Mouse (Mus musculus) kidney, adult 11 months (tissue): ENCODE measurements around the gene Tmem101.

Experiments
- DNase-seq: peaks from one replicate; pipeline ENCODE4 v3.0.0; 2022

Gene Tmem101

DNA sequence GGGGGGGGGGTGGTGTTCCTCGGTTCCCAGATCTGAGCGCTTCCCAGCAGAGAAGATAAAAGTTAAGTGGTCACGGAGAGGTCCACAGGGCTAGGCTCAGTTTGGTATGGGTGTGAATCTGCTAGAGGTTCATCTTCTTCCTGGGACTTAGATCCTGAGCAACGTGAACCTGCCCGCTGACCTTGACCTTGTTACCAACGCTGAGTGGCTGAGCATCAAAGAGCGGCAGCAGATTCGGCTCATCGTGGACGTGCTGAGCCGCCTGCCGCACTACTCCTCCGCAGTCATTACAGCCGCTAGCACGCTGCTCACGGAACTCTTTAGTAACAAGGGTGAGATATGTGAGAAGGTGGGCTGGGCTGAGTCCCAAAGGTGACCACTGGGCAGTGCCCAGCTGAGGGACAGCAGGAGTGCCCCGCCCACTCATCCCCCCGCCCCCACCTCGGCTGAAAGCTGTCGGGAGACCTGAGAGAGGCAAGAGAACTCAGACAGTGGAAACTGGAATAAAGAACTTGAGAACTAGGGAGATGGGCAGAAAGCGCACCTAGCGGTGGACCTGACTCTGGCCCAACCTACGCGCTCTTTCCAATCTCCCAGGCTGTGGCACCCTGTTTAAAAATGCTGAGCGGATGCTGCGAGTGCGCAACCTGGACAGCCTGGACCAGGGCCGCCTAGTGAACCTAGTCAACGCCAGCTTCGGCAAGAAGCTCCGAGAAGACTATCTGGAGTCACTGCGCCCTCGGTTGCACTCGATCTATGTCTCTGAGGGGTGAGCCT lies 8.8 kb downstream of the Tmem101 start:
- no peak for DNase-seq

DNA sequence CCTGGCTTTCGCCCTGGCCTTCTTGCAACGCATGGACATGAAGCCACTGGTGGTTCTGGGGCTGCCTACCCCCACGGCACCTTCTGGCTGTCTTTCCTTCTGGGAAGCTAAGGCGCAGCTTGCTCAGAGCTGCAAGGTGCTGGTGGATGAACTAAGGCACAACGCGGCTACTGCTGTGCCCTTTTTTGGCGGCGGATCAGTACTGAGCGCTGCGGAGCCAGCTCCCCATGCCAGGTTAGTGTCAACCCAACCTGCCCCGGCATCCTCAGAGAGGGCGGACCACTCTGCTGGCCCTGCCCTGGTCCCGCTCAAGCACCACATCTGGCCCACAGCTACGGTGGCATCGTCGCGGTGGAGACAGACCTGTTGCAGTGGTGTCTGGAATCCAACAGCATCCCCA lies 9.7 kb downstream of the Tmem101 start:
- DNase-seq, result no peak

DNA sequence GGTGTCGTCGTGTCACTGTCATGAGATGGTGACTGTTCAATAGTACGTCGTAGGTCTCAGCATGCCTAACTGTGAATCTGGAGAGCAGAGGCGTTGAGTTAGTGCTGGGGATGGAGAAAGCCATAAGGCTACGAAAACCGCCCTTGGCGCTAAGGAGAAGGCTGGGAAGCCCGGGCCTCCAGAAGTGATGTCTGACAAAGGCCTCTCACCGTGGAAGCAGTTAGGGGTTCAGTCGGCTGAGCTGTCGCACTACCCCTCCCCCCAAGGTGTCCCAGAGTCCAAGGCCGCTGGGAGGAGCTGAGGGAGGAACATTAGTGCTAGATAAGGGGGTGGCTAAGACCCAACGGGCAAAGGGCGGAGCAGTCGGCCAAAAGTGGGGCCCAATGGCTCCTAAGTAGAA lies 10.2 kb downstream of the Tmem101 start:
- DNase-seq, result peak; percentile 38

DNA sequence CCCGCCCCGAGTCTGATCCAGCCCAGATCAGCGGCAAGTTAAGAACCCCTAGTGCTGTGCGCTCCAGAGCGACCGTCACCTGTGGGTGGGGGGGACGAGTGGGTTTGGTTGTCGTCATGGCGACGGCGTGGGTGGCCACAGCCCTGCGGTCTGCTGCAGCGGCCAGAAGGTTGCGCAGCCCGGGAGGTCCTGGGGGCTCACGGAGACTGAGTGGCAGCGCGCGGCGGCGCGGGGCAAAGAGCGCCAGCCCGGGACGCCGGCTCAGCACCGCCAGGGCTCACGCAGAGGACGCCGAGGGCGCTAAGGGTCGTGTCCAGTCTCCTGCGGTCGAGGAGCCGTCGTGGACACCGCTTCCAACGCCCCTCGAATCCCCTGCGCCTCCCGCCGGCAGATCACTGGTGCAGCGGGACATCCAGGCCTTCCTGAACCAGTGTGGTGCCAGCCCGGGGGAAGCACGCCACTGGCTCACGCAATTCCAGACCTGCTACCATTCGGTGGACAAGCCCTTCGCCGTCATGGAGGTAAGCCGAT lies 10.7 kb downstream of the Tmem101 start, which contains the start of gene Nags:
Gene Nags (plus strand): TSS at position 43 of the 531 bp plus-strand sequence.
- DNase-seq, result no peak

DNA sequence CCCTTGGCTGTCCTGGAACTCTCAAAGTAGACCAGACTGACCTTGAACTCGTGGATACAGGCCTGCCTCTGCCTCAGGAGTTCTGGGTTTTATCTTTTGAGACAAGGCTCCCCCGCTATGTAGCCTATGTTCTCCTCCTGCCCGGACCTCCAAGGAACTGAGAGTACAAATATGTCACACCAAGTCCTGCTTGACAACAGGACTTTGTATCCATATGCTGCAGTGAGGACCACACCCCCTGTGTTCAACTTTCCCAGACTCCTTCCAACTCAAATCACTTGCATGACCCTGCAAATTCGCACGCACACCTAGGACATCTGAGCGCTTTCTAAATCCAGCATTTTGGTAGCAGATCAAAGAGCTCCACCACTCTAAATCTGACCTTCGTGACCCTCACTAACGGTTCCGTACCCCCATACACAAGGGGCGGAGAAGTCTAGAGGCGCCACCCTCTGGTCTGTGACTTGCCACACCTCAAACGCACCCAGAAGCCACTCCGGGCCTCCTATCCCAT lies 11.2 kb downstream of the Tmem101 start:
- no peak for DNase-seq

DNA sequence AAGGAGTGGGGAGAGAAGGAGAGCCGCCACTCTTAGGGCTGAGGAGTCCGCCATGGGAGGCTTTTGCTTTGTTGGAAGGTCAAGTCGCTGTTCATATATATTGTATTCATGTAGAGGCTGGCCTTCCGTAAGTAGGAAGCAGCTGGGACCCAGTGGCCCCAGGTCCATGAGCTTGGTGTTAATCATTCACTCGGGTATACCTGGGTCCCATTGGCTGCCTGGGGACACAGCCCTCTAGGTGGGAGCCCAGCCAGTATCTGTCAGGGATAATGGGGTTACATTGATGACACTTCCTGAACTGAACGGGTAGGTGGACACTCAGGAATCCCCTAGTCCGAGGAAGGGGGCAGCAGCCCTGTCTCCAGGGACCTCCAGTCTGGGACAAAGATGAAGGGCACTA lies 13.8 kb downstream of the Tmem101 start:
- peak; percentile 57 for DNase-seq

DNA sequence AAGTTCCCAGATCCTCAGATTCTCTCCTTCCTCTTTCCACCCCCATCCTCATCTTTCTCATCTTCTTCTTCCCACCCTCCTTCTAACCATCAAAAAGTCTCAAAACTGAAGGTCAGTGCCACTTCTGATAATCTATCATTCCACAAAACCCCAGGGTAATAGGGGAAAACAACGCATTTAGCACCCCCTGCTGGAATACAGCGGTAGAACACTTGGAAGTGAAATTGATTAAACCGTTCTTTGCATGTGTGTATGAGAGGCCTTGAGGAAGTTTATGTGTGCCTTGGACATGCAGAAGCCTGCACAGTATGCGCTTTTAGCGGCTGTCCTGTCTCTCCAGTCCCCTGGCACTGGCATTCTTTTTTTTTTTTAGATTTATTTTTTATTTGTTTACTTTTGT lies 15.7 kb downstream of the Tmem101 start:
- peak; percentile 43 for DNase-seq

DNA sequence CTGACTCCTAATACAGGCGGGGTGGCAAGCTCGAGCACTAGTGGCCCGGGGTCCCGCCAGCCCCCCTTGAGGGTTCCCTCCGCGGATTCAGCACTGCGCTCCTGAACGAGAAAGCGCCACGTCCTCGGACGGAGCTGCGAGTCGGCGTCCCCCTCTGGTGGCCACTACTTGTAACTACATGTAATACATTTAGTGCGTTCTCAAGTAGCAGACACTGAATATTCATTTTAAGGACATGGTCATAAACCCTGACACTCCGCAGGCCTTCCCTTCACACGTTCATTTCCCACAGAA lies 17.8 kb downstream of the Tmem101 start:
- DNase-seq, result peak; percentile 33

DNA sequence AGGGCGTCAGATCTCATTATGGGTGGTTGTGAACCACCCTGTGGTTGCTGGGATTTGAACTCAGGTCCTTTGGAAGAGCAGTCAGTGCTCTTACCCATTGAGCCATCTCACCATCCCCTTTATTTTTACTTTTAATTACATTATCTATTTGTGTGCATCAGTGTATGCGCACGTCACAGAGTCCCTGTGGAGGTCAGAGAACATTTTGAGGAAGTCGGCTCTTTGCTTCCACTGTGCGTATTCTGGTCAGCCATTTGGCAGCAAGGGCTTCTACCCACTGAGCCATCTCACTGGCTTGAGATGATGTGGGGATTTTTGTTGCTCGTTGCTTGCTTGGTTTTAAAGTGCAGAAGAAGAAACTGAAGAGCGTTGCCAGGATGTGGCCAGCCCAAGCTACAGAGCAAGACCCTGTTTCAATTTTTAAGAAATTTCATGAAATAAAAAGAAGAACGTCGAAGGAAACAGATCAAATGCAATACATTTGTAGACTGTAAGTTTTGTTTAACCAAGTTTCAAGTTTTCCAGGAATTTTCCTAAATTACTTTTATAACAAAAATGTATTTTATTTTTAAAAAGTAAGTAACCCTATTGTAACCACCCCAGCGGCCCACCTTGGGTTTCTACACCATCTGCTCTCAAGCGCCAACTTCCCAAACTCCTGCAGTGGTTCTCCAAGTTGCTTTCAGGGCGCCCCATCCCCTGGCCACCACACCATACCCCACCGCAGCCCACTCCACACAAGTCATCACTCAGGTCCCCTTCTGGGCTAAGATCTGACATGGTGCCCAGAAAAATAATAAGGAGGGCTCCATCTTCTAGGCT lies 18.4 kb downstream of the Tmem101 start:
- no peak for DNase-seq

DNA sequence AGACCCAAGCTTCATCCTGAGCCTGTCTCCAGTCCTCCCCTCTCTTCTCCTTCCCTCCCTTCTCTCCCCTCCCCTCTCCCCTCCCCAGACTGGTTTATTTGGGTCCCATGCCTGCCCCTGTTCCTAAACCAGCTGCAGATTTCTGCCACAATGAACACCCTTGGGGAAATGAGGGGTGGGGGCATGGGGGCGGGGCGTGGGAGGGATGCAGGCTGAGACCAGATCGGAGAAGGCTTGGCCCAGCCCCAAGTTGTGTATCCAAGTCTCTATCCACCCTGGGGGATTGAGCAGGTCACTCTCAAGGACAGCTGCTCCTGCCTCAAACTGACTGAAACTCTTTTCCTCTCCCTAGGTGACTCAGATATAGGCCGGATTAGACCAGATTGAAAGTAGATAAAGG lies 21.7 kb downstream of the Tmem101 start:
- no peak for DNase-seq

DNA sequence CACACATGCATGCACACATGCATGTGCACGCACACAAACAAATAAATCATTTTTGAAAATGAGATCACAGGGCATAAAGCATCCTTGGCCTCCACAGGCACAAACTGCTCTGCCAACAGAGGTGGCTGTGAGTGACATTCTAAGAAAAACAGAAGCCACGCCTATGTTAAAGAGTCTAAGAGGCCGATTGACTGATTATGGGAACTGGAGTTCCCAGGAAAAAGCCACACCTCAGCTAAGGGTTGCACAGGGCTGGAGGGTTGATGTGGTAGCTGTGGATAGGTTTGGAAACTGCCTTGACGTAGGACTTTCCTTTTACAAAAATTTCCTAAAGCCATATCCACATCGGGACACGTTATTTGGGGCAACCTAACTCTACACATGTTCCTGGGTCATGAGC lies 38.8 kb downstream of the Tmem101 start:
- no peak for DNase-seq

DNA sequence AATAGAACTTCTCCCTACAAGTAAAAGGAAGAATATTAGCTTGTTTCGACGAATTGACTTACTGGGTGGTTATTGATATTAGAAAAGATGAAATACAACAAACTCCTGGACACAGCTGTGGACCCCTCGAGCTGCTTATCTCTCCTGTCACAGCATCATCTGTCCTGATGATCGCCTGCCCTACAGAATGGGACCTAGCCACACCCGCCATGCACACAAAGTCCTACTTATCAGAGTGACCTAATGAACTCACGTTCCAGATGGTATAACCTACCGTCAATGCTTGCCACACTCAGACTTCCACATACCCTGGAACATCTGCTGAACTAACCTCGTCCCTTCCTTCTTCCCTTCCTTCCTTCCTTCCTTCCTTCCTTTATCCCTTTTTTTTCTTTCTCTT lies 40.0 kb downstream of the Tmem101 start:
- no peak for DNase-seq

DNA sequence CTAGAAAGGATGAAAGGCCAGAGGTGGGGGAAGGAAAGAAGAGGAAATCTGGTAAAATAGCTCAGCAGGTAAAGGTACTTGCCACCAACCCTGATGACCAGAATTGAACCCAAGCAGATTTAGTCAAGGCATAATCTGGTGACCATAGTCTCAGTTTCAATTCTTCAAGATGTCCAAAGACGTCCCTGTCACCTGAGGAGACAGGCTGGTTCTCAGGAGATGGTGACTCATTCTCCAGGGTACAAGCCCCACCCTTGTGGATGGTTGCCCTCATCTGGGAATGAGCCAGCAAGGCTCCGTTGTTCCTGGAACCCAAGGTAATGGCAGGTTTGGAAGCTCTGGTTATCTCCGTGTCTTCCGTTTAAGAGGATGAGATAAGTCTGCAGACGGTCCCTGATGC lies 44.6 kb downstream of the Tmem101 start:
- DNase-seq, result no peak

DNA sequence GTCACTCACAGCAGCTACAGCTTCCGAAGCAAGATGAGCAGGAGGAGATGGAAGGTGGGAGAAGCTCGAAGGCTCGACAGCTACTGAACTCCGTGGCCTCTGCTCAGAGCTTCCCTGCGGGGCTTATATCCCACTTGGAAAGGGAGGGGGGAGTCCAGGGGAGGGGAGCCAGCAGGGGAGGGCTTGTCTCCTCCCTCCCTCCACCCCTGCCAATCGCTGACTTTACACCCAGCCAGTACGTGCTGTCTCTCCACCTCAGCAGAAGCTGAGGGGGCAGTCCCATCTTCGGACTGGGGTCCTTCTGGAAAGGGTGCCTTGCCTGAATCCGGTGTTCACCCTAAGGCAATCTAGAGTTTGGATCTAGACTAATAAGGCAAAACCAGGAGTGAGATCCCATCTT lies 48.5 kb downstream of the Tmem101 start, which contains the start of gene Pyy:
Gene Pyy (minus strand): TSS at position 101 of the 400 bp plus-strand sequence.
- no peak for DNase-seq

DNA sequence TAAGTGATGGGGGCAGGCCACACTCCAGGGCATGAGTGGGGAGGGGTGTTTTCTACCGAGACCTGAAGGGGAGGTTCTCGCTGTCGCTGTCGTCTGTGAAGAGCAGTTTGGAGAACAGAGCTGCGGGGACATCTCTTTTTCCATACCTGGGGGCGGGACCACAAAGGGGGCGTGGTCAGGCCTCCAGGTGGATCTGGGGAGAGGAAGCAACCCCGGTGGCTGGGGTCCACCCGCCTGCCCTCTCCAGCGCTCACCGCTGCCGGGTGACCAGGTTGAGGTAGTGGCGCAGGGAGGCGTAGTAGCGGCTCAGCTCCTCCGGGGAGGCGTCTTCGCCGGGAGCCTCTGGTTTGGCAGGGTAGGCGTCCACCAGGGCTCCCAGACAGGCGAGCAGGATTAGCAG lies 49.3 kb downstream of the Tmem101 start:
- no peak for DNase-seq
